Mouse (Mus musculus) midbrain, embryonic 14.5 days (tissue): ENCODE data around the gene Lrrc7. TPM values are rescaled to one million over a fixed set of nuclear protein-coding genes. Genes with fewer than 3 reads are reported as not detected.
A peak's percentile ranks its signal among the peaks of the same experiment; 100 is the strongest.

ENCODE experiments used
- ATAC-seq: fragments of 200-750 bp; cut with Nextera tagmentation; 2 replicates; pipeline ENCODE4 v1.8.0; 2017; ENCODE audit warnings: moderate number of reproducible peaks, moderate library complexity; ENCODE audit not compliant: low FRiP score, low TSS enrichment
- DNase-seq: peaks from one replicate; pipeline ENCODE4 v3.0.0-alpha.2; 2015
- H3K27ac ChIP-seq: fragments of 300-500 bp; sonication (generic); replicated peaks from 2 replicates; pipeline ENCODE4 v1.5.1; 2014; ENCODE audit warnings: mild to moderate bottlenecking, low read depth, low read length, moderate library complexity
- H3K27me3 ChIP-seq: fragments of 300-500 bp; sonication (generic); 2 replicates; pipeline ENCODE4 v1.6.1; 2014; ENCODE audit warnings: low read length, control low read depth, mixed read lengths; ENCODE audit not compliant: control insufficient read depth, insufficient read depth
- H3K36me3 ChIP-seq: fragments of 300-500 bp; sonication (generic); 2 replicates; pipeline ENCODE4 v1.6.1; 2014; ENCODE audit warnings: low read length, control low read depth; ENCODE audit not compliant: control insufficient read depth, insufficient read depth
- H3K4me1 ChIP-seq: fragments of 300-500 bp; sonication (generic); 2 replicates; pipeline ENCODE4 v1.6.1; 2014; ENCODE audit warnings: mild to moderate bottlenecking, antibody characterized with exemption, low read length, control low read depth; ENCODE audit not compliant: control insufficient read depth, insufficient read depth
- H3K4me2 ChIP-seq: fragments of 300-500 bp; sonication (generic); 2 replicates; pipeline ENCODE4 v1.6.1; 2014; ENCODE audit warnings: mild to moderate bottlenecking, low read length, moderate library complexity
- H3K4me3 ChIP-seq: fragments of 300-500 bp; sonication (generic); replicated peaks from 2 replicates; pipeline ENCODE4 v1.5.1; 2014; ENCODE audit warnings: low read depth, low read length
- H3K9ac ChIP-seq: fragments of 300-500 bp; sonication (generic); replicated peaks from 2 replicates; pipeline ENCODE4 v1.6.1; 2014; ENCODE audit warnings: mild to moderate bottlenecking, low read length, moderate library complexity
- H3K9me3 ChIP-seq: fragments of 300-500 bp; sonication (generic); 2 replicates; pipeline ENCODE4 v1.6.1; 2016; ENCODE audit warnings: low read length, control low read depth, mixed read lengths; ENCODE audit not compliant: control insufficient read depth
- WGBS: fragments of 180-500 bp; shearing (Covaris S2); extraction: QIAGEN DNeasy Blood & Tissue Kit; methylation state at CpG from one replicate; pipeline ENCODE4 v1.1.7; 2014; 5-methylcytosine and 5-hydroxymethylcytosine counted together
- polyA plus RNA-seq: library from polyadenylated mRNA; unstranded; fragments of >200 nt; fragmentation: Nextera tagmentation; extraction: Ambion mirVana; gene quantifications from 2 replicates; pipeline ENCODE4 v1.2.1, GENCODE M21; 2014

Gene Lrrc7
- polyA plus RNA-seq, 1 experiment from 2014 or later = 13.2 TPM

DNA sequence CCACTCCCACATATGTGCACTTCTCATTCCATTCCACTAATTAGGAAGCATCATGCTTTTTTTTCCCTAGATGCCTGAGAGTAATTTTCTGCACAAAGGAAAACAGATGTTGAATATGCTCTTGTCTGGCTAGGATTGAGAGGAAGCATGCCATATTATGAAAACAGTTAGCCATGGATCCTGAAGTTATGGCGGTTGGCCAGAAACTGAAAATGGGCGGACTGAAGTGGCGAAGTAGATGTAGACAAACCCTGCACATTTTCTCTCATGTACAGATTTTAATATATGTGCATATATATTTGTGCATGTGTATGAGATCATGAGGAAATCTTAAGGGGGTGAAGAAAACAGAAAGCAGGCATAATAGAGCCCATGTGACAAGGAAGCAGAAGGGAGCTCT lies 407.9 kb downstream of the Lrrc7 start:
- Histone ChIP-seq H3K9me3 (no peaks in the 10 kb centered on the region), H3K27ac (no peak overlapping the region), H3K4me3 (no peak overlapping the region), H3K9ac (no peak overlapping the region), H3K36me3 (no peaks in the 10 kb centered on the region; the same call in 1 of the 2 replicates), H3K4me2 (no peak overlapping the region), H3K27me3 (no peaks in the 10 kb centered on the region), H3K4me1 (no peaks in the 10 kb centered on the region)
- 93% methylated on average over 3 of the region's 3 CpGs for WGBS
- DNase-seq (no peak), ATAC-seq (peak; percentile 22; the same call in 1 of the 2 replicates)

DNA sequence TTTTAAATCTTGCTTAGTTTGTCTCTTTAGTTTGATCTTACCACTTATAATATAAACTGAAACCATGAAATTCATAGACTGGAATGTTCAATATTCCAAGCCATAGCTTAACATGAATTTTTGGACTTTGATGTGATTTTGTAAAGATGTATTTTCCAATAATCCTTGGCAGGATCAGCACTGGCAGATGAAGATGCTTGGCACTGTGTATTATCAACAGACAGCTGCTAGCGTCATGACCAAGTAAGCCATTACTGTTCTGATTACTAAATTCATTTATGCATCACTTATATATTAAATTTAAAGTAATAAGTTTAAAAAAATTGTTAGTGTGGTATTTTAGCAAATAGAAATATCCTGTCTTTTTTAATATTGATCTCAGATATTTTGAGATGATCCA lies 413.0 kb downstream of the Lrrc7 start:
- DNase-seq = no peak

DNA sequence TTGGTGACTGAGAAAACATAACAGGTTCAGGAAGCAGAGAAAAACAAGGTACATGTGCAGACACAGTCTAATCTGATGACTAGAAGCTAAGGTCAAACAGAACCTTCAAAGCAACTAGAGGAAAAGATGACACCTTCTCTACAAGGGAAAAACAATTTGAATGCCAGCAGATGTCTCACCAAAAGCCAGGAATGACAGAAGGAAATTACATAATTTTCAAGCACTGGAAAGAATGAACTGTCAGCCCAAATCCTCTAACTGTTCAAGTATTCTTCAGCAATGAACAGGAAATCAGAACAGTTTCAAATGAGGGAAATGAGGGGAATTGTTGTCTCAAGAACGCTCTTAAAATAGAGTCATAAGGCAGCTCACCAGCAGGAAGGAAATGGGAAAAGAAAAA lies 421.4 kb downstream of the Lrrc7 start:
- Histone ChIP-seq H3K4me3 (no peak overlapping the region), H3K9me3 (no peaks in the 10 kb centered on the region), H3K9ac (no peak overlapping the region), H3K4me1 (no peaks in the 10 kb centered on the region), H3K27me3 (no peaks in the 10 kb centered on the region), H3K27ac (no peak overlapping the region), H3K36me3 (no peaks in the 10 kb centered on the region), H3K4me2 (no peak overlapping the region)
- ATAC-seq = no peak
- WGBS = 86% methylated on average over 1 of the region's 1 CpGs
- DNase-seq = no peak

More for the DNA sequence above, 413.0 kb downstream of the Lrrc7 start:
- Histone ChIP-seq H3K27ac (no peak overlapping the region), H3K9ac (no peak overlapping the region), H3K36me3 (0 out of 2 replicates have a peak, but pooled peaks cover 3% of the 10 kb centered on the region), H3K4me2 (no peak overlapping the region), H3K4me1 (no peaks in the 10 kb centered on the region), H3K4me3 (no peak overlapping the region), H3K9me3 (no peaks in the 10 kb centered on the region), H3K27me3 (no peaks in the 10 kb centered on the region)
- WGBS = 86% methylated on average over 1 of the region's 1 CpGs
- ATAC-seq = no peak

- H3K4me3 ChIP-seq = no peak overlapping the region
- no peak overlapping the region for H3K27ac ChIP-seq
- H3K36me3 ChIP-seq = 0 out of 2 replicates have a peak, but pooled peaks cover 3% of the 10 kb centered on the region
- 70% methylated on average over 6 of the region's 6 CpGs for WGBS
- no peak for DNase-seq
- H3K4me2 ChIP-seq = no peak overlapping the region
- H3K9ac ChIP-seq = no peak overlapping the region
- H3K9me3 ChIP-seq = no peaks in the 10 kb centered on the region
- no peaks in the 10 kb centered on the region for H3K4me1 ChIP-seq
- no peaks in the 10 kb centered on the region for H3K27me3 ChIP-seq
- no peak for ATAC-seq
These were observed 424.2 kb downstream of the Lrrc7 start for GRCm38 (mm10) chr3:158137796-158138195.

DNA sequence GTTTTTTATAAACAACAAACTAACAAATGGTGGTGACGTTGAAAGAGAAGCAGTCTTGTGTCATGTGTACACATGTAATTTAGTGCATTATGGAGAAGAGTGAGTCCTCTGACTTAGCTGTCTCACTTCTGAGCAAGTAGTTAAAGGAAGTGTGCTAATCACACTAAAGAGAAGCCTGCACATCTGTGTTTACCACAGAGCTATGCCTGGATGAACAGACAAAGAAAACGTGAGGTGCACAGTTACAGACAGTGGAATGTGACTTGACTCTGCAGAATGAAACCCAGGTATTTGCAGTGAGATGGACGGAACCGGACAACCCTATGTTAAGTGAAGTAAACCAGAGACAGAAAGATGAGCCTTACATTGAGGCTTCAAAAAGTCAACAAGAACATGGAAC lies 430.3 kb downstream of the Lrrc7 start:
- Histone ChIP-seq H3K4me1 (no peaks in the 10 kb centered on the region), H3K27ac (no peak overlapping the region), H3K27me3 (no peaks in the 10 kb centered on the region), H3K9me3 (no peaks in the 10 kb centered on the region), H3K9ac (no peak overlapping the region), H3K4me3 (no peak overlapping the region), H3K4me2 (no peak overlapping the region), H3K36me3 (0 out of 2 replicates have a peak, but pooled peaks cover 6% of the 10 kb centered on the region)
- DNase-seq (no peak), ATAC-seq (no peak)
- 84% methylated on average over 4 of the region's 4 CpGs for WGBS

DNA sequence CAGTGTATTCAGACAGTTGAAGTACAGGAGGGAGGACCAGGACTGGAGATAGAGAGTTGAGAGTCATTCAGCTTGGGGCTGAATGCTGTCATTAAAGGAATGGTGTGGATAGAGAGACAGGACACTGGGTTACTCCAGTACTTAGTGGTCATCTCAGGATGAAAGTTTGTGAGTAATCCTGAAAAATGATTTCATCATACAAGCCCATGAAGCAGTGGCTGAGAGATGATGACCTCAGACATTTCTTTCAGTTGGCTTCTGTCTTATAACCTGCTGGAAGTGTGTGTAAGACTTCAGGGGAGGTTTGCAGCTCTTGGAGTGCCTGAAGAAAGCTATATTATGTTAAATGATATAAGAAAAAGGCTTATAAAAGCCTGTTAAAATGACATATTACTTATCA lies 430.8 kb downstream of the Lrrc7 start:
- no peak overlapping the region for H3K9ac ChIP-seq
- H3K27ac ChIP-seq = no peak overlapping the region
- H3K4me3 ChIP-seq = no peak overlapping the region
- no peaks in the 10 kb centered on the region for H3K9me3 ChIP-seq
- H3K36me3 ChIP-seq = 0 out of 2 replicates have a peak, but pooled peaks cover 6% of the 10 kb centered on the region
- H3K4me1 ChIP-seq = no peaks in the 10 kb centered on the region
- ATAC-seq (no peak), DNase-seq (no peak)
- no peak overlapping the region for H3K4me2 ChIP-seq
- no peaks in the 10 kb centered on the region for H3K27me3 ChIP-seq

- no peak for ATAC-seq
- Histone ChIP-seq H3K27ac (no peak overlapping the region), H3K4me3 (no peak overlapping the region), H3K27me3 (no peaks in the 10 kb centered on the region), H3K9me3 (no peaks in the 10 kb centered on the region), H3K9ac (no peak overlapping the region), H3K36me3 (no peaks in the 10 kb centered on the region), H3K4me1 (no peaks in the 10 kb centered on the region), H3K4me2 (no peak overlapping the region)
- DNase-seq = no peak
- WGBS = 68% methylated on average over 3 of the region's 3 CpGs
These were observed 439.1 kb downstream of the Lrrc7 start for GRCm38 (mm10) chr3:158122899-158123298.

- Histone ChIP-seq H3K4me1 (no peaks in the 10 kb centered on the region), H3K9me3 (no peaks in the 10 kb centered on the region), H3K27ac (no peak overlapping the region), H3K9ac (no peak overlapping the region), H3K36me3 (no peaks in the 10 kb centered on the region), H3K4me3 (no peak overlapping the region), H3K4me2 (no peak overlapping the region), H3K27me3 (no peaks in the 10 kb centered on the region)
- WGBS = 85% methylated on average over 1 of the region's 1 CpGs
- DNase-seq (no peak), ATAC-seq (no peak)
These were observed 456.8 kb downstream of the Lrrc7 start for GRCm38 (mm10) chr3:158105260-158105659.

GRCm38 (mm10) chr3:158103467-158103866 lies 458.6 kb downstream of the Lrrc7 start:
- 76% methylated on average over 2 of the region's 2 CpGs for WGBS
- Histone ChIP-seq H3K9ac (no peak overlapping the region), H3K4me2 (no peak overlapping the region), H3K9me3 (no peaks in the 10 kb centered on the region), H3K4me3 (no peak overlapping the region), H3K4me1 (no peaks in the 10 kb centered on the region), H3K27me3 (no peaks in the 10 kb centered on the region), H3K36me3 (no peaks in the 10 kb centered on the region), H3K27ac (no peak overlapping the region)
- no peak for DNase-seq
- ATAC-seq = no peak
